Mouse (Mus musculus): ENCODE data around the gene Tmem255b.

DNA sequence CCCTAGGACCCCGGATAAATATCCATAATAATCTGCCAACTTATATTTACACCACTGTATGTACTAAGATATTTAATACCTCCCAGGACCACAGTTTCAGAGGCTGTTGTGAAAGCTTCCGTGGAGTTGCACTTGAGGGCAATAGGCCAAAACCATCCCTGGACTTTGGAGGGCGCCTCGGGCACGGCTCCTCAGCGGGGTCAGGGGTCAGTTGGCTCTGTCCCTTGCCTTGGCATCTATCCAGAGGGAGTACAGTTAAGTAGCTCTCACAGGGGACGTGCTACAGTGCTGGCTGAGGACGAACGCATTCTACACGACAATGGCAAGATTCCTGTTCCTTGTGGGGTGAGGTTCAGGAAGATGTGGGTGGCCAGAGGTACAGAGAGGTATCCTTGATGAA, 27.4 kb downstream of the Tmem255b start:
- no peak for TF ChIP-seq ZNF384 (IDR thresholded peaks at IDR 0.05; ENCODE audit: low read depth, low read length)
- no peak for TF ChIP-seq CHD2 (IDR thresholded peaks at IDR 0.05; ENCODE audit: low read depth, low read length)
- no peak for TF ChIP-seq ZC3H11A (IDR thresholded peaks at IDR 0.05; ENCODE audit: borderline replicate concordance, low read depth, low read length)
- TF ChIP-seq MAFK (IDR thresholded peaks at IDR 0.05; ENCODE audit: insufficient read depth, low read depth, low read length): no peak

Data from ES-E14 (cell line).